Mouse (Mus musculus) thymus, postnatal 4 days (tissue): ENCODE measurements around the gene Dmrta2.

Experiments used
- DNase-seq: peaks from one replicate; pipeline ENCODE4 v3.0.0; 2021

The Dmrta2 gene

DNA sequence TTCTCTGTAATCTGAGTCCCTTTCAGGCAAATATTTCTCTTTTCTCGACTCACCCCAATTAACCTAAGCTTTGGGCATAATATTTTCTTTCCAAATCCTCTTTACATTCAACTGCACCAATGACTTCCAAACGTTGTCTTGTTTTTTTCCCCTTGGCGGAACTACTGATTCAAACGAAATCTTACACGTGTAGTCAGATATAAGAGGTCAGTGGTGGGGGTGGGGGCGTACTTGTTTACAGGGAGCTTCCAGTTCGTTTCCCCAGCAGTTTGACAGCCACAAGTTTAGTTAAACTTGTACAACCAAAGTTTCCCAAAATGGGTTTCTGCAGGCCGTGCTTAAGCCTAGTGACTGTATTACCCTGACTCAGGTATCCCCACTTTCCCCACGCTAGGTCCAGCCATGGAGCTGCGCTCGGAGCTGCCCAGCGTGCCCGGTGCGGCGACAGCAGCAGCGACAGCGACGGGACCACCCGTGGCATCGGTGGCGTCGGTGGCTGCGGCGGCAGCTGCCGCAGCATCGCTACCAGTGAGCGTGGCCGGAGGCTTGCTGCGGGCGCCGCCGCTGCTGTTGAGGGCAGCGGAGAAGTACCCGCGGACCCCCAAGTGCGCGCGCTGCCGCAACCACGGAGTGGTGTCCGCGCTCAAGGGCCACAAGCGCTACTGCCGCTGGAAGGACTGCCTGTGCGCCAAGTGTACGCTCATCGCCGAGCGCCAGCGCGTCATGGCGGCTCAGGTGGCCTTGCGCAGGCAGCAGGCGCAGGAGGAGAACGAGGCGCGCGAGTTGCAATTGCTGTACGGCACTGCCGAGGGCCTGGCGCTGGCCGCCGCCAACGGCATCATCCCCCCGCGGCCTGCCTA, 1.8 kb downstream of the Dmrta2 start:
- DNase-seq = no peak

DNA sequence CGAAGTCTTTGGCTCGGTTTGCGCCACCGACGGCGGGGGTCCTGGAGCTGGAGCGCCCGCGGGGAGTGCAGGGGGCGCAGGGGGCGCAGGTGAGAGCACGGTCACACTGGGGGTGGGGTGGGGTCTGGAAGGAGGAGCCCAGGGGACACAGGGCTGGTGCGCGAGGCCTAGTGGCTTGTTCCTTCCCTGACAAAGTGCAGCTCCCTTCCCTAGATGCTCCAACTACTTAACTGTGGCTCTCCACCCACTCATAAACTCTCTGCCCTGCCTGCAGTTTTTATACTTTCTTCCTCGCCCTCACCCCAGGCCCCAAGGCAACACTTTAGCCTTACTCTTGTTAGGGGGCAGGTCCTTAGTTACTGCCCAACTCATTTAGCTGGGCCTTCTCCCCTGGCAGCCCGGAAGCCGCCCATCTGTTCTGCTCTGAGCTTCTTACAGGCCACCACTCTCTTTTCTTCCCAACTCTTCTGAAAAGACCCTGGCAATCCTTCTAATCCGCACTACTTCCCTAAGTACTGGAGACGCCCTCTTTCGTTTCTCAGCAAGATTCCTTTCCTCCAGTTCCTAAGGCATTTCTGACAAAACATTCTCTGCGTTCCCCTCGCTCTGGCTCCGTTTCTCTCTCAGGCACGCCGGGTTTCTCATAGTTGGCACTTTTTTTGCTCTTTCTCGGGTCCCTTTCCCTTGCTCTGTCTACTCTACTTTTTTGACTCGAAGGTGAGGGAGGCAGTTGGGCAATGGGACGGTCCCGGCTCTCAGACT, 2.6 kb downstream of the Dmrta2 start:
- DNase-seq = no peak

DNA sequence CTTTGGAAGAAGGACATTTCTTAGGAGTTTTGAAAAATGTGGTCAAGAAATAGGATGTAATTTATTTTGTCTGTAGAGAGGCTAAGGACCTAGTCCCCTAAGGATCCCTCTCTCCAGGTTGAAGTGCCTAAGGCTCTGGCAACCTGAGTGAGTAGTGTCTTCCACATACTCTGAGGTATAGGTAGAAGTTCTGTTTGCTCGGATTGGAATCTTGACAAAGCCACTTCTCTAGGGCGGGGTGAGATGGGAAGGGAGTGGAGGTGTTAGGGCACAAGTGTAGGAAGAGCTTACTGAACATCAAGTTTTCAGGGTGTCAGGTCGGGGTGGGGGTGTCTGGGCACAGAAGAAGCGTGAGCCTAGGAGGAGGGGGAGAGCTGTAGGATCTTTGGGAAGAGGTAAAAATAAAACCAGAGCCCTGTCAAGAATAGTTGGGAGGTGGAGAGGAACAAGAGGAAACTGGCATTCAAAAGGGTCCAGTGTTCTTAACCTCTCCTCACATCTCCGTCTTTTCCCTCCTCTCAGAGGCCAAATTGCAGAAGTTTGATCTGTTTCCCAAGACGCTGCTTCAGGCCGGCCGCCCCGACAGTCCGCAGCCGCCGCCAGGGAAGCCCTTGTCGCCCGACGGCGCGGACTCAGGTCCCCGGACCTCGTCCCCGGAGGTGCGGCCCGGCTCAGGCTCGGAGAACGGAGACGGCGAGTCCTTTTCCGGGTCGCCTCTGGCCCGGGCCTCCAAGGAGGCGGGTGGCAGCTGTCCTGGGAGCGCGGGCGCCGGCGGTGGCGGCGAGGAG, 3.4 kb downstream of the Dmrta2 start:
- no peak for DNase-seq

DNA sequence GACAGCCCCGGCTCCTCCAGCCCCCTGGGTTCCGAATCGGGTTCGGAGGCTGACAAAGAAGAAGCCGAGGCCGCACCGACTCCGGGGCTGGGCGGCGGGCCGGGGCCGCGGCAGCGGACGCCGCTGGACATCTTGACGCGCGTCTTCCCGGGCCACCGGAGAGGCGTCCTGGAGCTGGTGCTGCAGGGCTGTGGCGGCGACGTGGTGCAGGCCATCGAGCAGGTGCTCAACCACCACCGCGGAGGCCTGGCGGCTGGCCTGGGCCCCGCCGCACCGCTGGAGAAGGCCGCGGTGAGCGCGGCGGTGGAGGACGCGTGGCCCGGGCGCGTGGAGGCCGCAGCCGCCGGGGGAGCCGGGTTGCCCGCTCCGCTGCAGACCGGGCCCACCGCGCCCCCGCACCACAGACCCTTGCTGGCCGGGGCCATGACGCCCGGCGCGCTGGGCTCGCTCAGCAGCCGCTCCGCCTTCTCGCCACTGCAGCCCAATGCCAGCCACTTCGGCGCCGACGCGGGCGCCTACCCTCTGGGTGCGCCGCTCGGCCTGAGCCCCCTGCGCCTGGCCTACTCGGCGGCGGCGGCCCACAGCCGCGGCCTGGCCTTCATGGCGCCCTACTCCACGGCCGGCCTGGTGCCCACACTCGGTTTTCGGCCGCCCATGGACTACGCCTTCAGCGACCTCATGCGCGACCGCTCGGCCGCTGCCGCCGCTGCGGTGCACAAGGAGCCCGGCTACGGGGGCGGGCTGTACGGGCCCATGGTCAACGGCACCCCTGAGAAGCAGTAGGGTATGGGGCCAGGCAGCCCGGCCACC, 4.2 kb downstream of the Dmrta2 start:
- no peak for DNase-seq

DNA sequence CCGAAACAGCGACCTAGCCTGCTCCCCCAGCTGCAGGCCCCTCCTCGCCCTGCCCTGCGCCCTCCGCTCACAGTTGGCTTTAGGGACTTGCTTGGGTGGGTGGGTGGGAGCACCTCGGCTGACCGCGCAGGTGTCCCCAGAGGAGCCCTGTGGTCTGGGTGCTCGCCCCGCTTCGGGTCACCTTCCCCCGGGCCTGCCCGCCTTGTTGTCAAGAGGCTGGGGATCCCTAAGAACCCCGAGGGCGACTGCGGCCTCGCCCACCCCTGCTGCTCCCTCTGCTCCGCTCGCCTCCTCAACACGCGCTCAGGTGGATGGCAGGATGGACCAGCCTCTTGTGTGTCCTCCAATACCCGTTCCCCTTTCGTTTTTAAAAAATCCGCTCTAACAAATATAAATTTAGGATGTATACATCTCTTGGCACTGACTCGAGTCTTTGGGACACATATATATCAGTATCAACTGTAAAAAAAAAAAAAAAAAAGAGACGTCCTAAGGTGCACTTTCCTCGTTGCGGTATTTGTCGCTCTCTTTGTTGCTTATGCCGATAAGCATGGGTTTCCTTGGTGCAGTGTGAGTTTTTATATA, 4.9 kb downstream of the Dmrta2 start:
- no peak for DNase-seq

DNA sequence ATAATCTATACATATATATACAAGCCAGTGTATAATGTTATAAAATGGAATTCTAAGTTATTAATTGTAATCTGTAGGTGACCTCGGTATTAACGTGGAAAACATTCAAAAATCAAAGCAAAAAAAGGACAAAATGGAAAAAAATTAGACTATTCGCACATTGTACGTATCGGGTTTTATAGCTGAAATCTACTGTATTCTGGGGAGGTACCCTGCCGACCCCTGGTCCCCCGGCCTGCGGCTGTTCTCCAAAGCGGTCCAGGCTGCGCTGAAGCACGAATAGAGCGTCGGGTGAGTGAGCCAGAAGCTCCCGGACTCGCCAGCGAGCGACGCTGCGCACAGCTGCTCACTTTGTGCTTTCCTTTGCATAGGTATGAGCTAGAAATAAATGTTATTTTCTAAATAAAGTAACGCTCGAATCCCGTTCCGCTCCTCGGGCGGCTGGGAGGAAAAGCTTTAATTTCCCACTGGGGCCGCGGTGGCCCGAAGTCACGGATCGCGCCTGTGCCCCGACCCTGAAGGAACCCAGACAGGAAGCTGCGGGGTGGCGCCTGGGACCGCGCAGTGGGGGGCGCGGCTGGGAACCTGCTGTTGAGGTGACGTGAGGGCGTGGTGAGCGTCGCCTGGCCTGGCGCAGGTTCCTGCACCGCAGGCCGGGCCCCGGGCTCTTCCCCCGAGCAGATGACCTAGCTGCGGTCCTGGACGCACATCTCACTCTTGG, 5.6 kb downstream of the Dmrta2 start:
- no peak for DNase-seq

DNA sequence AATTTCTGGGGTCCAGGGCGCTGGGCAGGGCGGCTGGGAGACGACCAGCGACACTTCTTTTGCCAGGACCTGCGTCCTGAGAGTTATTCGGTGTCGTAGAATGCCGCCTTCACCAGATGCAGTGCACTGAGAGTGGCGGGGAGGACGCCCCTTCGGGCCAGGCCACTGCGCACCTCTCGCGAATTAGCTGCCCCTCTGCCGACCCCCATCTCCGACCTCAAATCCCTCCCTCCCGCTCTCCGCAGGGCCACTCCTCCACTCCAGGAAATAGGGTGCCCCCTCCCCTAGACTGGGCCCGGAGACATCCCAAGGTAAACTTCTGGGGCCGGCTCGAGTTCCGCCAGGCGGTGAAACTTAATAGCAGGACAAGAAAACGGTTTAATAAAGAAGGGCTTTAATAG, 6.2 kb downstream of the Dmrta2 start:
- DNase-seq = no peak

DNA sequence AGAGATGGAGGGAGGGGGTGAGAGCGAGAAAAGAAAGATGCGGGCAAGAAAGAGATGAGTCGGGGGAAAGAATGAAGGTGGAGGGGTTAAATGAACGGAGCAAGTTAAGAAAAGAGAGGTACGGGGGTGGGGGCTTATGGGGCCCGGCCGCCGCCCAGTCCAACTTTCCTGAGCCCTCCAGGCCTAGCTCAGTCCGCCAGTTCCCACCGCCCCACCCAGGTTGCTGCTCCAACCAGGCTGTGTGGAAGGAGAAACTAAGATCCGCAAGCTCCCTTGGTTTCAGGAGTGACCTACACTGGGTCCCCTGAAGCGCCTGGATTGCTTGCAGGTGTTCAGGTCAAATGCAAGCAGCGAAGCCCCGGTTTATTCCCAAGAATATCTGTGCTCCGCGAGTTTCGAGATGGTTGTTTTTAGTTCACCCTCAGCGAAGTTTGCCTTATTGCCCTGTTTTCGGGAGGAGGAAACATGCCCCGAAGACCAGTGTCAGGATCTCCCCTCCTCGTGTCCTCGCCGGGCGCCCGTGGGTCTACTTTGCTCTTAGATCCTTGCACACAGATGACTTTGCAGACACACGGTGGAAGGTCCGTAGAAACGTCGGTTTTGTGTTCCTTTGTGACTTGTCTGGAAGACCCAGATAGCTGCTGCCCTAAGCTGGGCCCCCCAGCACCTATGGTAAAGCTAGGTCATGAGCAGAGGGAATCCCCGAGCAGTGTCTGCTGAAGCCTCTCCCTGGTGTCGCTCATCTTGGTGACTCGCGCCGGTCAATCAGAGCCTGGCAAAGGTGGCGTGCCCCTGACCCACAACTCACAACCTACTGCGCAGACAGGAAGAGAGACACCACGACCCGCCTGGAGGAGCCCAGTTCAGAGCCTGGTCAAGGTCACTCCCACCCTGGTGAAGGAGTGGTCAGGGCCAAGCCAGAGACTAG, 6.9 kb downstream of the Dmrta2 start:
- no peak for DNase-seq

DNA sequence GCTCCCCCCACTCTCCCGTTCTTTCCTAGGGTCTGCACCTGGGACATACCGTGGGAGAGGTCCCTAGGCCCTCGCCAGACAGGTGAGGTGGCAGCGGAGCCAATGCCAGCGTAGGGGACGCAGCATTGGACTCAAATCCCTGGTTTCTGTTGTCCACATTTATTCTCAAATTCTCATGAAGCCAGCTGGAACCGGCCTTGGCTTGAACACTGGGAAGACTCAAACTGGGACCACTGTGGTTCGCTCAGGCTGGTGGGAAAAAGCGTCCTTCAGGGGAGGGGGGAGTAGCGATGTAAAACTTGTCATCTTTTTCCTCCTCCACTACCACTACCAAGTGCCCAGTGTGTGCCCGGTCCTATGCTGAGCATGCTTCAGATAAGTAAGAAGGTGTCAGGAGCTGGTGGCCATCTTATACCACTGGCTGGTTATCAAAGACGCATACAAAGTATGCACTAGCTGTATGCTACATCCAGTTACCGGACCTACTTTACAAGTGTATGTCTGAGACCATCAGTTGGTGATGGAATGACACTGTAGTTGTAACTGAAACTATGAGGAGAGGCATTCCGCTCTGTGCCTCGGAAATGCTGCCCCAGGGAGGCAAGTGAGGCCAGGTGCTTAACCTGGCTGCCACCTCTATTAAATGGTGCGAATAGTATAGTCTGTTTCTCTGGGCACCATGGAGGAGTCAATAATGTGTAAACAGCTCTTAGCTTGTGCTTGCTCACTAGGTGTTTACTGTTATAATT, 7.7 kb downstream of the Dmrta2 start:
- no peak for DNase-seq

DNA sequence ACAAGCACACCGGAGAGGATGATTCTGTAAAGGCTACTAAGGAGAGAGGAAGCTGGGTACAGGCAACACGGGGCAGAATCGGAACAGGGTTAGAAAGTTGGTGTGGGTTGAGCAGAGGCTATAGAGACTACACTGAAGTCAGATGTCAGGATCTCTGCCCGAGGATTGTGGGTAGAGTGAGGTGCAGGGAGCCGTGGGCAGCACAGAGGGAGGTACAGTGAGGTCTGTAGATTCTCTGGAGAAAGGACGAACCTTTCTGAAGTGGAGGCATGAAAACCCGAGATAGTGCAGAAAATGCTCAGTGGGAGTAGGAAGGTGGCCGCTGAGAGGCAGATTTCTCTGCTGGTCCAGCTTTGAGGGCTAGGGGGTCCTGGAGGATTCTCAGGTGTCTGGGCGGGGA, 8.4 kb downstream of the Dmrta2 start:
- DNase-seq = no peak

DNA sequence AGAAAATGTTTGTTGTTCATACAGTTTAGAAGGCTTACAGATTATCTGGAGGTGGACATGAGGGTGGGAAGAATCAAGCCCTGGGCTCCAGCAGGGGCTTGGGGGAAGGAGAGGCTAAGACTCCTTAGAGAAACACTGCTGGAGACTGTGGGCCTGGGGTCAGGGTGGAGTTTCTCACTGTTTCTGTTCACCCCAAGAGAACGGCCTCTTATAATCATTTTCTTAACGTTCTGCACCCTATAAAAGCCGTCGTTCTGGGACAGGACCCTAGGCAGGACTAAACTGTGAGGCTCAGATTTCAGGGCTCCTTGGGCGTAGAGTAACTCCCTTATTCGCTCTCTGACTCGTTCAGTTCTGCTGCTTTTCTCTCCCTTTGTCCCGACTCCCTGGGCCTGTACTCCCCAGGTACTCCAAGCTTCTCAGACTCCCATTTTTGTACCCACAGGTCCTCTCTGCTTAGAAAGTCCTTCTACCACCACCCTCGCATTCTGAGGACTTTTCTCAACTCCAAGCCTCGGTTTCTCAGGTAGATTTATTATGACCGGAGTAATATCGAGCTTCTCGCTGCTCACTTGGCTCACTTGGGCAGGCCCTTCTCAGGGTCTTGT, 9.0 kb downstream of the Dmrta2 start:
- no peak for DNase-seq

DNA sequence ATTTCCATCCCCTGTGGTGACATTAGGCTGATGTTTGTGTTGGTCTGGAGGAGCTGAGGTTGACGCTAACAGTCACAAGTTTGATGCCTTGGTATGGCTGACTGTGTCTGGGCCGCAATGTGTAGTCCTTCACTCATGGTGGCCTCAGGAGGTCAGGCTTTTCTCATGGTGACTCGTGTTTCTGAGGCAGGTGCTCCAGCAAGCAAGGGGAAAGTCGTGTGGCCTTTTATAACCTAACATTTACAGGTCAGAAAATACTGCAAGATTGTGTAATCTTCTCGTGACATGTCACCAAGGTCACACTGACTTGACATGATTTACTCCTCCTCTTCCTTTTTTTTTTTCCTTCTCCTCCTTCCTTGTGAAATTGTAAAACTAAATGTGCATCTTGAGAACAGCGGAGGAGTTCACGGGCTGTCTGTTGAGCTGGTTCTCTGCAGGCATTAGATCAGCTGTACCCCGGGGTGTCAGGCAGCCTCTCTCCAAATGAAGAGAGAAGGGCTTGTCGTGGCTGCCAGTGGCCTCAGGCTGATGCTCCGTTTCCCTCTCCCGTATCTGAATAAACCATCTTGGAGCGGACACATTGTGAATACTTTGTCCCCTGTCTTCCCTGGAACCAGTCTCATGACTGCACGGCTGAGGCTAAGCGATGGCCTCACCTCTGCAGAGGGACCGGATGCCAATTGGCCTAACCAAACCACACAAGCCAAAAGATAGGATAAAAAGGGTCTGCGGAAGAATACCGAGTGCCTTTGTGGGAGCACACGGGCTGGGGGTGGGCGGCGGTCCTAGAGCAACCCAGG, 9.9 kb downstream of the Dmrta2 start:
- no peak for DNase-seq

DNA sequence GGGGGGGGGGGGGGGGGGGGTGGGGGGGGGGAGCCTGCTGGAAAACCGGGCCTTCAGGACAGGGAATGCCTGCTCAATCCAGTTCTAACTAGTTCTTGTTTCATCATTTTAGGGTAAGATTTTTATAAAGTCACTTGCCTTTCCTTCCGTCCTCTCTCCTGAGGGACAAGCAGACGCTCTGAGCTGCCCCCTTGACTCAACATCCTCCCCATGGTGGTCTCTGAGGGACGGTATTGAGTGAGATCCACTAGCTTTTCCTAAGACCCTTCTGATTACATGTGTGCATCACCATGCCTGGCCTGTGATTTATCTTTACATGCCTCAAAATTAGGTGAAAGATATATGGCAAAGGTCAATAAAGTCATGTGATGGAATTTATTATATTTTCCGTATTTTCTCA, 10.6 kb downstream of the Dmrta2 start:
- DNase-seq = no peak

DNA sequence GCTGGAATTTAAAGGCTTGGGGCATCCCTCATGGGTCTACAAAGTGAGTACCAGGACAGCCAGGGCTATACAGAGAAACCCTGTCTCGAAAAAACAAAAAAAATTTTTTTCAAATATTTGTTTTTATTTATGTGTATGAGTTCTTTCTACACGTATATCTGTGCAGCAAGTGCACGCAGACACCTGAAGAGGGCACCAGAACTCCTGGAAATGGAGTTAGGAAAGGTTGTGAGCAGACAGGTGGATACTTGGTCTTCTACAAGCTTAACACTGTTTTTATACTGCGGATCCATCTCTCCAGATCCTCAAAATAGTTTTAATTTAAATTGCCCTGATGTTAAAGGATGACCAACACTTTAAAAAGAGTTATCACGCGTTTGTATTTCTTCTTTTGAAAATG, 11.4 kb downstream of the Dmrta2 start:
- DNase-seq = no peak

DNA sequence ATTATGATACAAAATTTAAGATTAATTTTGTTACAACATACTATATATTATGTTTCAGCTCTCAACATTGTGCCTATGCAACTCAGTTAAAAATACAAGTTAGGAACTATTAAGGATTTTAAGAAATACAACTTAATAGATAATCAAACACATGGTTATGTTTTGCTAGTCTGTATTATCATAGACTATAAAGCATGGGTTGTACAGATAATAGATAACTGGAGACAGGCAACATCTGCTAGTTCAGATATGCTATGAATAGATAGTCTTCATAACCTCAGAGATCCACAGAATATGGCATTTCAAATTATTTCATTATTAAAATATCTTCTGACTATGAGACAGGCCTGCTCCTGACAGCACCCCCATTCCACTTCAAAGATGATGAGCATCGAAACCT, 28.2 kb downstream of the Dmrta2 start:
- DNase-seq = no peak

DNA sequence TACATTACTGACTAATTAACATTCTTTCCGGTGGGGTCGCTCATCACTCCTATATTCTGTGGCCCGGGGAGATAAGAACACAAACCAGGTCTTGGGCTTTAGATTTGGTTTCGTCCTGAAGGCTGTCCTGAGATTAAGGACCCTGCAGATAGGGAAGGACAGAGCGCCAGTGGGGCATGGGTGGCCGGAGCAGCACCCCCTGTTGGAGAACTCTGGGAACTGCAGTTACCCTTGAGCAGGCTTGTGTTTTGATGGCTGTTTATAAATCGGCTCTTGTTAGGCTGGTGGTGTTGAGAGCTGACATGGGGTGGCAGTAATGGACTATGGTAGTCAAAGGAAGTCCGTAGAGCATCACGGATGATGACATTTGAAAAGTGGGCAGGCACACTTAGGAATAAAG, 41.3 kb downstream of the Dmrta2 start:
- peak; percentile 28 for DNase-seq

DNA sequence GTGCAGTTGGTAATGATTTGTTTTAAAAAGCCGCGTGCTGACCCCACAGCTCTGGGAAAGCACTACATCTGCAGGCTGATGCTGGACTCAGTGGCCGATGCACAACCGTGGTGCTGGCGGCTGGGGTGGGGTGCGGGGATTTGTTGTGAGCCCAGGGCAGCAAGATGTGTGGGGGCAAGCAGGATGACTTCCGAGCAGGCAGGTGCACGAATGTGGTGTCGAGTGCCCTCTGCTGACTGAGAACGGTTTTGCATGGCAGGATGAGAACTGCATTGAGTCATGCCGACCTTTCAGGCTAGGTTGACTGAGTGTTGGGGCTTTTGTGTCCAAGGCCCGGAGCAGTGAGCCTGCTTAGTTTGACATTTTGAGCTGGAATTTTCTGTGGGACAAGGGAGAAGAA, 42.4 kb downstream of the Dmrta2 start:
- peak; percentile 89 for DNase-seq

DNA sequence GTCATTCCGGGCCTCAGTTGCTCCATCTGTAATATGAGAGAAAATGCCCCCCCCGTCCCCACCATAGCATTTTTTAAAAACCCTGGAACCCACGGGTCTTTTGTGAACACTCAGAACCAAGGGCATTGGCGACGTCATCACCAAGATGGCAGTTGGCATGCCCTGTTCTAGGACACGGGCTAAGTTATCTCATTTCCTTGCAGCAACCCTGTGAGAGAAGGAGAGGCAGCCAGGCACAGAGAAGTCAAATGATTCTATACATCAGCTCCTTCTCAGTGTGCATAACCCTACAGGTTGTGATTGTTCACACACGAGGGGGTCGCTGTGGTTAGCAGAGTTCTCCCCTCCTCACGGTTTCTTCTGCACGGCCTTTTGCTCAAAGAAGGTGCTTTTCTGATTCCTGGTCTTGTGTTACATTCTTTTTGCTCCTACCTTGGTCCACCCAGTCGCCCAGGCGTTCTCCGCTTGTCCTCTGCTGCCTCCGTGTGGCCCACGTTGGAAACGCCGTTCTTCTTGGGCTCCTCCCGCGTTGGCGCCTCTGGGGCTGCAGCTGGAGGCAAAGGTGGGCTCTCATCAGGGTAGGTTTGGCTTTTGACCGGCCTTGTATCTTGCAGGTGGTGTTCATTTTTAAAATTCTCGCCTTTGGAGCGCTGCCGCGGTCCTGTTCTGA, 44.2 kb downstream of the Dmrta2 start:
- peak; percentile 91 for DNase-seq
